Mouse (Mus musculus) activated CD4-positive, CD25-positive, alpha-beta regulatory T cell, adult 4 months (primary cell): ENCODE results near the gene Suclg2. TPM values are rescaled to one million over a fixed set of nuclear protein-coding genes. Genes with fewer than 3 reads are reported as not detected.
A peak's percentile ranks its signal among the peaks of the same experiment; 100 is the strongest.

Experiments
- ATAC-seq: one replicate; pipeline ENCODE4 v1.8.0; 2017
- polyA plus RNA-seq, 2 experiments: library from polyadenylated mRNA; unstranded; fragments of 100-300 nt; shearing (Covaris generic); gene quantifications; one replicate each; pipeline ENCODE4 v1.2.1; 2017

Gene Suclg2
- 10 to 100 TPM; 22.3 to 24.7 TPM for polyA plus RNA-seq

DNA sequence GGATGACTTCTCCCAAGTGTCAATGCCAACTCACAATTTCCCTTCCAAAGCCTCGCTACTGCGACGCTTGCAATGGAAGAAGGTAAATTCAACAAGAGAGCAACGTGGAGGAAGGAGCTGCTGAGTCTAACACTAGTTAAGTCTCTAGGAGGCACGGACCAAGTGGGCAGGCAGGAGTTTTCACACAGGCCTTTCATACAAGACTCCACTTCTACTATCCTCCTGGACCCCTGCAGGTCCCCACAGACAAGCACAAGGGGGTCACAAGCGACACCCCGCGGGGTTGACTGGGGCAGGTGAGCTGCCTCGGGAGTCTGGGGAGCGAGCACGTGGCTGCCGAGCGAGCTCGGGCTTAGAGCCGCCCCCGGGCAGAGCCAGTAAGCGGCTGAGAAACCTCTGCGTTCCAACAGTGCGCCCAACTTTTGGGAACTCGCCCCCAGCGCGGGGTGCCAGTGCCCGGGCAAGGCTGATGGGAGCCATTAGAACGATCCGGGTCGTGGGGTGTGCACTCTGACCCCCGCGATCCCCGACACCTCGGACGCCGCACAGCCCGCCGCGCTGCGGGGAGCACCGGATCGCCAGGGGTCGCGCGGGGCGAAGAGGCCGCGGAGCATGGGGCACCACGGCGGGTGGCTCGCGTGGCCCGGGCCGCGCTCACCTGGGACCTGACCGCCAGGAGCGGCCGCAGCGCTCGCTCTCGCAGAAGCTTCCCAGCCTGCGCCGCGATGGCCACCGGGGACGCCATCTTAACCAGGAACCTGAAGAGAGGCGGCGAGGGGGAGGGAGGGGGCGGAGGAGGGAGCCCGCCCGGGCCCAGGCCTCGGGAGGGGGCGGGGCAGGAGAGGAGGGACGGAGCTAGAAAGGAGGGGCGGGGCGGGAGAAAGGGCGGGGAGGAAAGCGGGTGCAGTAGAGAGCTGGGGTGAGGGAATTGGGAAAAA is at the start of gene Suclg2:
TSS of gene Suclg2 (minus strand) at position 770 of the 938 bp plus-strand sequence.
- peak; percentile 81 for ATAC-seq

DNA sequence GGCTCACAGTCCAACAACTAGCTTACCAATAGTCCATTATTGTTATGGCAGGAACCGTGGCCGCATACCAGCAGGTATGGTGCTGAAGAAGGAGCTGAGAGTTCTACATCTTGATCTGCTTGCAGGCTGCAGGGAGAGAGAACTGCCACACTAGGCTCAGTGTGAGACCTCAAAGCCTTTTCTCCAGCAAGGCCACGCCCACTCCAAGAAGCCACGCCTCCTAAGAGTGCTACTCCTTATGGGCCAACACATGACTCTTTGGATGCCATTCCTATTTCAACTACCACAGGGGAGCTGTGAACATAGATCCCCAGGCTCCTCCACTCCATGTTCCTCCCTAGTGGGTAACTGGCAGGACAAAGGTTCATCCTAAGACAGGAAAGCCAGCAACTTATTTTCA is 48.0 kb upstream of the Suclg2 start:
- ATAC-seq: no peak

DNA sequence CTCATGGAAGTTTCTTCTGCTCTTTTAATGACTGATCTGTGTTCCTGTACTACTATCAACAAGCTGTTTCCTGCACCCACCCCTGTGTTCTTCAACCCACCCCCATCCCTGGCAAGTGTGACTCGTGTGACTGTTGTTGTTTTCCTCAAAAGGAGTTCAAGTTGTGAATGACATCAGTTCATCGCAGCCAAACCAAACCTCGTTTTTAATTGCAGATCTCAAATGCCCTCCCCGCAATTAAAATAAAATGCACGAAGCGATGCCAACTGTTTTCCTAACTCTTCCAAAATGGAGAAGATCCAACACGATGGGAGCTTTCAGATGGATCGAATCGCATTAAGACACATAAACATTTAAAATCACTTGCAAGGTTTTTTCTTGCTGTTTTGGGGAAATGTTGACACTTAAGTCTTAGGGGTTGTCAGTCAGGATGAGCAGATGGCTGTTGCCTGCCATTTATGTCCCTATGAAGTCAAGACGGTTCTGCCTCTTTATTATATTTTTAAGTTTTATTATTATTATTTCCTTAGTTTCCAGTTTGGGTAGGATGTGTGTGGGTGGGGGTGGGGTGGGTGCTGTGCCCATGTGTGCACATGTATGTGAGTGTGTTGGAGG is 41.1 kb upstream of the Suclg2 start:
- no peak for ATAC-seq

DNA sequence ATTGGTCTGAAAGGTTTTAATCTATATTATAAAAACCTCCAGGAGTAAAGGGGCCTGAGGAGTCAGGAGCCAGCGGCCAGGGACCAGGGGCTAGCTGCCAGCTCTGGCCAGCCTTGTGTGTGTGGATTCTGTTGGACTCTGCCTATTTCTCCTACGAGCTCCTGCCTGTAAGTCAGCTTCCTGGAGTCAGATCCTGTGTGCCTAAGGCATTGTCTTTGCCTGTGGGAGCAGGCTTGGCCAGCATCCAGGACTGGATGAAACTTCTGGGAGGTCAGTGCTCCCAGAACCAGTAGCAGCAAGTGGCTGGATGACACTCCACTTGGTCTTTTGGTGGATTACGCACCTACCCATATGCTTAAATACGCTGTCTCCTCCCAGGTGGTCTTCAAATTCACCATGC is 23.8 kb upstream of the Suclg2 start:
- no peak for ATAC-seq

DNA sequence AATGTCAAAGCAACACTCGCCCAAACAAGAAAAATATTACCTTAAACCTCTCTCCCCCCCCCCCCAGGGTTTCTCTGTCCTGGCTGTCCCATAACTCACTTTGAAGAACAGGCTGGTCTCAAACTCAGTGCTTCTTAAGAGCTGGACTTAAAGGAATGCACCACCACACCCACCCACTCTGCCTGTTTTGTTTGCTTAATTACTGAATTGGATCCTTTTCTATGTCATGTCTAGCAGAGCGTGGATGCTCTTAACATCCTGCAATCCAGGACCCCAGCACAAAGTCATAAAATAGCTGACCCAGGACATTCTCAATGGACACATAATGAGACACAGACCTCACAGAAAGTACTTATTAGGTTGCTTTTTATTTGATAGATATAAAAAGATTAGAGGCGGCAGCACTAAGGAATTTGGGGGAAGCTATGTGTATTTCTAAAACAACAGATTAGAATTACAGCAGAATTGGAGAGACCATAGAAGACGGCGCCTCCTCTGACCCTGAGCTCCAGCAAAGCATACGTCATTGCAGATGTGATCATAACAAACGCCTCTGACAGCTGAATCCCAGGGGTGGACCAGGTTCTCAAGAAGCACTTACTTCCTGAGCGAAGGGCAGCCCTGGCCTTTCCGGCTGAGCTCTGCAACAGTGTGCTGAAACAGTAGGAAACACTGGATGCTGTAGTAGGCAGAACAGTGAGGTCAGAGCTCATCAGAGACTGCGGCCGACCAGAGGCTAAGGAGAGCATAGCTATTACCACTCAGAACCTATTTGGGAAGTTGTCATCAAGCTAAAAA is 13.2 kb upstream of the Suclg2 start:
- ATAC-seq: no peak

DNA sequence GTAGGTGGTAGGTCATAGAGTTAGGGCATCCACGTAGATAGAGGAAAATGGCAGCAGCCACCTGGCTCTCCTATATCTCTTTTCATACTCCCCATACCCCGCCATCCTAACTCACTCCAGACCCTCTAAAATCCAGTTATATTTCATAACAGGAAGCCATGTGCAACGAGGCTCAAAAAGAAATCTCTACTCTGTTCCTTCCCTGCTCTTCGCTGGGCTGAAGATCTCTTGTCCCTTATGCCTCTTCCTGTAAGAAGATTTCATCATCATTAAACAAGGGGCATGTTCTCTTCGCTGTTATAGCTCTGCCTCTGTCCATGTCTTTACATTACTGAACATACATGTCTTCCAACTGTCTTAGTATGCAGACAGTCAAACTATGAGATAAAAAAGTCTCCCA is 10.8 kb upstream of the Suclg2 start:
- no peak for ATAC-seq

DNA sequence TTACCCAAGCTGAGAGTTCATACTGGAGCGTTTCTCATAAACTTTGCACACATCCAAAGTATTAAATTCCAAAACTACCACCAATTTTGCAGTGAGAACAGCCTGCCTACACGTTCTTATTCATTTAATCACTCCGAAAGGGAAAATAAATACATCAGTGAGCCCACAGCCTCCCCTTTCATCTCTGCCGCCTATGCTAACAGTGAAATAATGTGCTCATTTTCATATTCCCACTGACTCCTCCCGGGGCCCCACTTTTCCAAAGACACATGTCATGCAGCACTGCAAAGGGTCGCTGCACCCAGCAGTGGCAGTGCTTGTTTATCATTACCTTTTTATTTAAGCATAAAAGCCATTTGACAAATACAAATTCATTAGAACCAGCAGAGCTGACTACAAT is 6.7 kb upstream of the Suclg2 start:
- no peak for ATAC-seq

DNA sequence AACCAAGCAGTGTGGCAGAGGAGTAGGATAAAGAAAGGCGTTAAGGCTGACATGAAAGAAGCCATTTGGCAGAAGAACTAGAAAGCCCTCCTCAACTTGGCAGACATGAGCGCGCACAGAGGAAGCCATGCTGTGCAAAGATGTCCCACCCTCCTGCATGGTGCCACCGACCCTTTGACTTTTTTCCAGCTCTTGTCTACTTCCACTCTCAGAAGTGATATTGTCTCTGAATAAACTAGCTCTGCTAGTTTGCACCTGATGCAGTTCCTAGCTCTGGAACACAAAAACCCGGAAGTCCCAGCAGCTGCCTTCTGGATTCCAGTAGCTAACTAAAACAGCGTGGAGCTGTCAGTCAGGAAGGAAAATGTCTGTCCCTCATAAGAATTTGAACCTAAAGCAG is 4.8 kb upstream of the Suclg2 start:
- ATAC-seq: no peak

DNA sequence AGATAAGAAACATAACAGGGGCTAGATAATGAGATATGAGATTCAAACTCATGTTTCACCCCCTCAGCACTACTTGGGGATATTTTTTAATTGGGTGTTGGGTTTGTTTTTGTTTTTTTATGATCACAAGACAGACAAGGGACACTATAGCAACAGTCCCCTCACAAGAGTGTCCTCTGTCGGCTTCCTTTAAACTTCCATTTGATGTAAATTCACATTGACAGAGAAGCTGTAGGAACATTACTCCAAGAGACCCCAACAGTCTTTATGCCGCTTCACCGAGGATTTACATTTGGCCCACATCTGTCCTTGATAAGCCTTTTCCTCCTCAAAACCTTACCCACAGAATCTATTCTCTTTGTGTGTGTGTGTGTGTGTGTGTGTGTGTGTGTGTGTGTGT is 1.2 kb upstream of the Suclg2 start:
- no peak for ATAC-seq

DNA sequence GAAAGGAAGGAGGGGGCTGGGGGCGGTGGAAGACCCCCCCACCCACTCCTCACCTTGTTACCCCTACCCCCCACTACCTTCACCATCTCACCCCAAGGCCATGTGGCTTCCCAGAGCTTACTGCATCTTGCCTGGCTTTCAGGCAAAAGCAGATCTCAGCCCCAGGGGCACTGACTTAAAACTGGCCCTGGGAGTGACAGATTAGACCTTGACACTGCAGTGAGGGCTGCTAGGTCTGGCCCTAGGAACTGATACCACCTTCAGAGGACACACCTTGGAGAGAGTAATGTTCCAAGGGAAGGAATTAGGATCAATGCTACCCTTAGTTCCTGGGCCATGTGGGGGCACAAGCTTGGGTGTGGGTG is 351 bp upstream of the Suclg2 start:
- ATAC-seq: peak; percentile 12

DNA sequence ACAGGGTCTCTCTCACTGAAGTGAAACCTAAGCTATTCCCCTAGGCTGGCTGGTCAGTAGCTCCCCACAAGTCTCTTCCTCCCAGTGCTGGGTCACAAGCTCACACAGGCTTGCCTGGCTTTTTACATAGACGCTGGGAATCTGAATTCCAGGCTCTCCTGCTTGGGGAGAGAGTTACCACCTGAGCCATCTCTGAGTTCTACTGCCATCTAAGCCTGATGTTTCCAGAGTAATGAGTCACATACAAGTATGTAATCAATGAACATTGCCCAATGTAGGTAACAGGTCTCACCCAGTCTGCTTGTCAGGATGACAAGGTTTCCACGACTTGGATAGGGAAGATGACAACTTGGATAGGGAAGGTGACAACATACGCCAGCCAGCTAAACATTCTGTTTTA is 1.5 kb downstream of the Suclg2 start:
- no peak for ATAC-seq

DNA sequence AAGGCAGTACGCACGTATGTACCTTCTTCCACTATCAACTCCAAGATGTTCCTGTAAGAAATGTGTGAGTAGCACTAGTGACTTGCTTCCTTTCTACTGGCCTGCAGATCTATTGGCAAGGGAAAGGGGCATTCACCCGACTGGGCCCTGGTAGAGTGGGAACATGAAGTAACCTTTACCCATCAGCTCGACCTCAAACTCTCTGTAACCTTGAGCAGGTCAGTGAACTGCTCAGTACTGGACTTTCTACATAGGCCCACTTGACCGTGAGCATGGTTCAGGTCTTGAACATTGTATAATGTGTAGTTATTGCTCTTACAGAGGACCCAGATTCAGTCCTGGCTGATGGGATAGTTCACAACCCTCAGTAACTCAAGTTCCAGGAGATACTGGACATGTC is 2.1 kb downstream of the Suclg2 start:
- ATAC-seq: no peak

DNA sequence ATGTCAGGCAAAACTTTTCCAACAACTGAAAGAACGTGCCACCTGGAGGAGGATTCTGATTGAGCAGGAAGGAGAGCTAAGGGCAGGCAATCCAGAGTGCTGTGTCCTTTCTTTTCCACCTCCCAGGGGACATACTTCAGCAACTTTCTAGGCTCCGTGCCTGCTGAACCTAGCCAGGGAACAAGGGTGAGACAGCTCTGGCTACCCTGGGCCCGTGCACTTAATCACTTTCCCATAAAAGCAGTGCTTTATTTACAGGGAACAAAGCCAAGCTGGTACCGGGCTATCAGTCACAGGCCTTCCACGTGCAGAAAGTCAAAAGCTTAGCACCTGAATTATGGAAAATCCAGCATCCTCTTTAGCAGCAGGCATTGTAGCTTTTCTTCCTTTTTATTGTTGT is 5.4 kb downstream of the Suclg2 start:
- ATAC-seq: no peak

DNA sequence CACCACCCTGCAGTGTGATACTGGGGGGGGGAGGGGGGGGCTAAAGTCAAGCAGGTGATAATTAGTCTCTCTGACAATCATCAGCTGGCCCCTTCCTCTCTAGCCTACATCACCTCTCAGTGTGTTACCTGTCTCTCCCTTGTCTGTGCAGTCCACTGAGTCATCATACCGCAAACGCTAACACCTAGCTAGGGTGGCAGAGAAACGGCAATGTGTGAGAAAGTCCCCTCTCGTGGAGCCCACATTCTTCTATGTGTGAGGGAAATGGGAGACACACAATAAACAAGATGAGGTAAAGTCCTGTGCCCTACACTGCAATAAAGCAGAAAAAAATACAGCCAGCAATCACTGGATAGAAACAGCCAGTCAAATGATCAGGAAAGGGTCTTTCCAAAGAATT is 6.5 kb downstream of the Suclg2 start:
- ATAC-seq: no peak

DNA sequence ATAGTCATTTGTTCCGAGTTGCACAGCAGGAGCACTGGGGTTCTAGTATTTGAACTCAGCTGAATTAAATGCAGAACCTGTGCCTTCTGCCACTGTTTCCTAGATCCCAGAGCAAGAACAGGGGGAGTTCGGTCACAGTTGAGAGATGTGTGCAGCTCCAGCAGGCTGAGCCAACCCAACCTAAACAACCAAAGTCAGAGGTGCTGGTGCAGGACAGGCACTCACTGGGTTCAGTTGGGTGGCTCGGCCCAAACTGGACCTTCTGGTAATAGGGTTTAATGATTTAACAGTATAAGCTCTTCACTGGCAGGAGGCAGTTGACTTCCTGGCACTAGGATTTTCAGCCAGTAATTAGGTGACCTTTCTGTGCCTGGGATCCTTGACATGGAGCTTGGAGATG is 6.9 kb downstream of the Suclg2 start:
- ATAC-seq: no peak

DNA sequence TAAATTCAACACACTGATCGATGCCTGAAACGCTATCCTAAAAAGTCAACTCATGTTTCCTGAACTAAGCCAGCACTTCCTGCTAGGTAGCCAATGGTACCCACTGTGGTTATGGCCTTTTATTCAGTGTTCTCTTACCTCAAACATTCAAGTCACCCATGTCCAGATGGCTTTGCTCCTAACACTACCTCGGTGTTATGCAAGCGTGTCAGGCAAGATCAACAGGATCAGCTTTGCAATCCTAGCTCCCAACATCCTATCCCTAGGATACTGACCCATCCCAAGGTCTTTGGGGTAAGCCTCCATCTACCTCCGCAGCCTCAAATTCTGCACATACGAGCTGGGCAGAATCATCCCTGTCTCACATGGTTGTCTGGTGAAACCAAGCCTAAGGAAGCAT is 7.7 kb downstream of the Suclg2 start:
- ATAC-seq: no peak

DNA sequence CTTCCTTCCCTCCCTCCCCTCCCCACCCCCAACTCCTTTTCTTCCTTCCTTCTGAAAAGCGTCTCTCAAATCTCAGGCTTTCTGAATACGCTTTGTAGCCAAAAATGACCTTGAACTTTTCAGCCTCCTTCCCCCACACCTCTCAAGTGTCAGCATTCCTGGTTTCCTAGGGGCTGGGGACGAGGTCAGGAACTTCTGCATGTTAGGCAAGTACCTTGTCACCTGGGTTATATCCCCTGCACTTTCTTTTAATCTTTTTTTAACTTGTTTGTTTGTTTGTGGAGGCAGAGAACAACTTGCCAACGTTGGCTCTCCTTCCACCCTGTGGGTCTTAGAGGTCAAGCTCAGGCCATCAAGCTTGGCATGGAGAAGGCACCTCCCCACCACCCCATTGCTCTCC is 9.1 kb downstream of the Suclg2 start:
- ATAC-seq: no peak

DNA sequence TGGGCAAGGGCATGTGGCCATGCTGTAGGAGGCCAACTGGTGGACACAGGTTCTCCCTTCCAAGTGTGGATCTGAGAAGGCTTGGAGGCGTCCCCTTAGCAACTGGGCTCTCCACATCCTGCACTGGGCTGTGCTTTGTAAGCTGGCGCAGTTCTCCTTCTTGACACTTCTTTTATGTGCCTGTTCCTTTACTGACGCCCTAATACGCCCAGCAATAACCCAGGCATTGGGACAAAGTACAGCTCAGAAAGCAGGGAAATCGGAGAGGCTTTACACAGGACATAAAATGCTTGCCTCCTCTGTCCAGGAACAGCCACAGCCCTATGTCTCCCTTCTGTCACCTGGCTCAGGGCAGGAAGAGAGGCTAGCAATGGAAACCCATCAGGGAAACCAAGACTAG is 9.5 kb downstream of the Suclg2 start:
- no peak for ATAC-seq

DNA sequence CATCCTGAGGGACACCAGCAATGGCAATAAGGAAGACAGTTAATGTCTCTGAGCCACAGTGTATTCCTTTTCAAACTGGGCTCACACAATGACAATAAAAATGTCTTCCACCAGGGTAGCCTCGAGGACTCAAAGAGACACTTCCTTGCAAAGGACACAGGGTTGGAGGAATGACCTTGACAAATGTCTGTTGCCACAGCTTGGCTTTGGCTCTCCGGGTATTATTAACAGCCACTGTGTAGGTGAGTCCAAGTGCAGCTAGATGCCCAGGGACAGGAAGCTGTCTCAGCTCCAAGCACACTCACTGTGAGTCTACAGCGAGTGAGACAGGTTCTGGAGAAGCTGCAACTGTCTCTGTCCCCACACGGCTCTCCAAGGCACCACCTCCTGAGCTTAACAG is 14.0 kb downstream of the Suclg2 start:
- ATAC-seq: no peak

DNA sequence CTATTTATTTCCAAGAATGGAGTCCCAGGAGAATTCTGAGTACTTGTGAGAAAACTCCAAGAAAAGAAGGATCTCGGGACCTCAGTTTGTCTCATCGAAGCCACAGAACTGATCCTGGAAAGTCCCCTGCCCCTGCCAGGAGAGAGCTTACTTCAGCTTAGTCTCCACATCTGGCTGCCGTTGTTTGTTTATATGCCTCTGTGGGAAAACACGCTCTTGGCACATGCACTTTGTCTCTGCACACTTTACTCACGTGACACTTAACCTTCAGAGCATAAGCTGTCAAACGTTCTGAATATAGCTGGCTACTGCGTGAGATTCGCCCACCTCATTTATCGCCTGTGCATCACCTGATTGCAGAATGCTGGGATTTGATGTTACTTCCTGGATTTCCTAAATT is 16.4 kb downstream of the Suclg2 start:
- ATAC-seq: no peak

DNA sequence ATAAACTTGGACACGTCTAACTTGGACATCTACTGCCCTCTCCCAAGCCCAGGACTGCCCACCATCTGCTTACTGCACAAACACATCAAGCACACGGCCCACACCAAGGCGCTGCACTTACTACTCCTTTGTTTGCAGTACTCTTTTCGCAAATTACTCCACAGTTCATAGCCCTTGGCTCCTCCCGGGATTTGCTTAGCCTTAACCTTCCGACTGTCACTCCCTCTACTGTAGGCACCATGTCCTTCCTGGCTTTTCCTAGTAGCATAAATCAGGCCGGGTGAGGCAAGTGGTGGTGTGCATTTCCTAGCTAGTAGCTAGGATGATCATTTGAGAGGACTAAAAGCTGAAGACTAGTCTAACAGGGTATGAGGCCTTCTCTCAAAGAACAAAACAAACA is 16.8 kb downstream of the Suclg2 start:
- no peak for ATAC-seq

DNA sequence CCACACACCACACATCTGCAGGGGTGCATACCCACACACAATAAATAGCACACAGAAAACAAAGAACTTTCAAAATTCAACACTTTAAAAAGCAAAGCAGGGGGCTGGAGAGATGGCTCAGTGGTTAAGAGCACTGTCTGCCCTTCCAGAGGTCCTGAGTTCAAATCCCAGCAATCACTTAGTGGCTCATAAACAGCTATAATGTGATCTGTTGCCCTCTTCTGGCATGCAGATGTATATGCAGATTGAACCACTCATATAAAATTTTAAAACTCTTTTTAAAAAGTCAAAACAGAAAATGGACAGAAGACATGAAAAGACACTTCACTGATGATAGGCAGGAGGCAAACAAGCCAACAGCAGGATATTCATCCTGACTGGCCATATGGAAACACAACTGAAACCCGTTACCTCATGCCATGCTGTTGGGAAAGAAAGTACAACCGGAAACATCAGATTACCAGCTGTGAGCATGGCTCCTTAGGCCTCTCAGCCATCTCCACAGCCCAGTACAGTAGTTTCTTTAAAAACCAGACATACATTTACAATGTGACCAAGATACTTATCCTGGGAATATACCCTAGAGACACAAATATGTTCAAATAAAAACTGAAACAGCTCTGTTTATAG is 17.5 kb downstream of the Suclg2 start:
- ATAC-seq: no peak

DNA sequence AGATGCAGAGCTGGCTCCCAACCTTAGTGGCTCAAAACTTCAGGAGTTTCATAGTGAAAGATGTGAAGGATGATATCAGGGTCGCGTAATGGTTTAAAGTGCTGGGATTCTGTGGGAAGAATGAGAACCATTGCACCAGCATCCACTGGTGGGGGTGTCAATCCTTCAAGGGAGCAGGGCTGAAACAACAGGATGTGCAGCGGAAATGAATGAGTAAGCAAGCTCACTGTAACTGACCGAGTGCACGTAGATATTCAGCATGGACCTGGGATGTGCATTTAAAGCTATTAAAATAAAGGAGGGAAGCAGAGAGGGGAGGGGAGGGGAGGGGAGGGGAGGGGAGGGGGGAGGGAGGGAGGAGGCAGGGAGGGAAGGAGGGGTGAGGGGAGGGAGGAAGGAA is 18.4 kb downstream of the Suclg2 start:
- ATAC-seq: no peak
